Mouse (Mus musculus) heart, adult 9 months (tissue): ENCODE measurements around the gene Ciao2a.

Source experiments
- DNase-seq, 2 experiments: peaks; one replicate each; pipeline ENCODE4 v3.0.0; 2022; ENCODE audit warnings: low spot score in 2 of 2

Gene Ciao2a

GRCm38 (mm10) chr9:66126456-66127192, at the start of gene Ciao2a, which contains the start of gene Snx1:
Gene Ciao2a, plus strand, starts transcription at chr9:66126611.
Gene Snx1, minus strand, starts transcription at chr9:66126587.
- DNase-seq, result peak; percentile 95 to 96

- DNase-seq, result no peak
These were observed 48.3 kb upstream of the Ciao2a start for GRCm38 (mm10) chr9:66078072-66078471.

- DNase-seq, result no peak
These were observed 47.9 kb upstream of the Ciao2a start for GRCm38 (mm10) chr9:66078493-66078892.

GRCm38 (mm10) chr9:66080804-66081459, 45.5 kb upstream of the Ciao2a start:
- DNase-seq, result no peak

- no peak for DNase-seq
These were observed 44.4 kb upstream of the Ciao2a start for GRCm38 (mm10) chr9:66081999-66082398.

- no peak for DNase-seq
These were observed 42.2 kb upstream of the Ciao2a start for GRCm38 (mm10) chr9:66084171-66084570.

- DNase-seq, result no peak
These were observed 39.3 kb upstream of the Ciao2a start for GRCm38 (mm10) chr9:66087062-66087461.

- DNase-seq, result peak; percentile 19 to 35
These were observed 38.0 kb upstream of the Ciao2a start for GRCm38 (mm10) chr9:66088411-66088810.

- DNase-seq, result no peak
These were observed 35.7 kb upstream of the Ciao2a start for GRCm38 (mm10) chr9:66090593-66091244.

GRCm38 (mm10) chr9:66091327-66092231, 34.8 kb upstream of the Ciao2a start:
- no peak for DNase-seq

GRCm38 (mm10) chr9:66092664-66093063, 33.7 kb upstream of the Ciao2a start:
- DNase-seq, result no peak

- DNase-seq, result no peak
These were observed 24.8 kb upstream of the Ciao2a start for GRCm38 (mm10) chr9:66101577-66101976.

GRCm38 (mm10) chr9:66102668-66103067, 23.7 kb upstream of the Ciao2a start:
- no peak for DNase-seq

- no peak for DNase-seq
These were observed 21.8 kb upstream of the Ciao2a start for GRCm38 (mm10) chr9:66104601-66105000.

GRCm38 (mm10) chr9:66105168-66105567, 21.2 kb upstream of the Ciao2a start:
- DNase-seq, result no peak

GRCm38 (mm10) chr9:66109574-66109973, 16.8 kb upstream of the Ciao2a start:
- DNase-seq, result no peak

- no peak for DNase-seq
These were observed 16.3 kb upstream of the Ciao2a start for GRCm38 (mm10) chr9:66110126-66110525.

GRCm38 (mm10) chr9:66110611-66111379, 15.6 kb upstream of the Ciao2a start:
- DNase-seq, result no peak

GRCm38 (mm10) chr9:66114341-66114740, 12.1 kb upstream of the Ciao2a start:
- no peak for DNase-seq

GRCm38 (mm10) chr9:66116890-66117289, 9.5 kb upstream of the Ciao2a start:
- peak; percentile 34 to 61 for DNase-seq

- DNase-seq, result no peak
These were observed 6.9 kb upstream of the Ciao2a start for GRCm38 (mm10) chr9:66119498-66119897.
